Mouse (Mus musculus) cerebellum, adult 11-12 months (tissue): ENCODE measurements around the gene 2310011J03Rik.
A peak's percentile ranks its signal among the peaks of the same experiment; 100 is the strongest.

Experiments
- DNase-seq: peaks from one replicate; pipeline ENCODE4 v3.0.0; 2022

The 2310011J03Rik gene

GRCm38 (mm10) chr10:80341491-80342304 is 21.4 kb upstream of the 2310011J03Rik start:
- no peak for DNase-seq

DNA sequence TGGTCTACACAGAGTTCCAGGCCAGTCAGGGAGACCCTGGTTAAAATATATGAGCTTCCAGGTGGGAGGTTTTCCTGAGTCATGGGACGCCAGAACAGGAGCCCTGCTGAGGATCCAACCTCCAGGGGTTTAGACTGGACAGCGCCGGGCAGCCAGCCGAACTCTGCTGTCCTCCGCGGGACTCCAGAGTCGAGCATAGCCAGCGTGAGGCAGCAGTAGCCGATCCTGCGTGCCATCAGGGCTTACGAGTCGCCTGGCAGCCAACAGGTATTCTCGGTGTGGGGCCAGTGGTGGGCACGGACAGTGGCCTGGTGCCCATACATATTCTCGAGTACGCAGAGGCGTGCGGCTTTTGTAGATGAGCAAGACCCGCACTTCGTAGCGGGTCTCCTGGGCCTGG is 20.7 kb upstream of the 2310011J03Rik start:
- no peak for DNase-seq

DNA sequence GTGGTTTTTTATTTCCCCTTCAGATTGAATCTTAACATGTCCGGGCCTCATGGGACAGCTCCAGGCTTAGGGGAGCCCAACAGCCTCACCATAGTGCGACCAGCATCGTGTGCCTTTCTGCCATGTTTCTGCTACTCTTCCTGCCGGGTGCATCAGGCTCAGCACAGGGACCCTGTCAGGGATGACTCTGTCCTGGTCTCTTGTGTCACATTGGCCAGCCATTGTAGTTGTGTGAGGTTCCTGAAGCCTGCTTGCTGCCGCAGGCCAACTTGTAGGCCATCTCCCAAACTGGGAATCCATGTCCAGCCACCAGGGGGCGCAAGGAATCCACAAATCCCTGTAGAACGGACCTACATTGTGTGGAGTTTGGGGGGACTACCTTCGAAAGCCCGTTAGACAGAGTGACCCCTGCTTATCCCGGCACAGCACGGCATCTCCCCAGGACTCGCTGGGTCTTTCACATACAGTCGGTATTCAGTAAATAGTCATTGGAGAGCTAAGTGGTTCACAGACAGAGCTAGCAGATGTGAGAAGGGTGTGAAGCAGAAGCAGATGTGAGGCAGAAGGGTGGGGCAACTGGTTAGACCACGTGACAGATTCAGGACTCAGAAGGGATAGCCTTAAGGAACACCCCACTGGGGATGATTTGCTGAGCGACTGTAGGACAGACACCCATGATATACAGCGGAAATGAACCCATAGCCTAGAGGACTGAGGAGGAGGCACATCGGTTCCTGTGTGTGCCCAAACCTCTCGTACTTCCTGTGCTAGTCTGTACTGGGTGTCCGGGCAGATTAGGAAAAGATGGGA is 19.8 kb upstream of the 2310011J03Rik start:
- DNase-seq, result peak; percentile 81

DNA sequence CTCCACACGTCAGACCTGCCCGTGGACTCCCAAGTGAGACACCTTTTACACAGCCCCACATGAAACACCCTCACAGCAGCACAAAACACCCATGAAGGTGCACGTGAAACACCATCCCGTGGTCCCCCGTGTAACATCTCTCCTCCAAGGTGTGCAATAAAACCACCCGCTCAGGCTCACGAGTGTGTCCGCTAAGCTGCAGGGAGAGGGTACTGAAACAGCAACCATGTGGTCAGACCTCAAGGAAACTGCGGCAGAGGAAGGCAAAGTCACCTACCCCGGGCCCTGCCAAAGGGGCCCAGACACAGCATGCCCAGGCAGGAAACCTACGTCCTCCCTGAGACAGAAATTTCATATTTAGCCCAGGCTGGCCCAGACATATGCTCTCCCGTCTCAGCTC is 15.9 kb upstream of the 2310011J03Rik start:
- DNase-seq, result no peak

- peak; percentile 81 for DNase-seq
Measured at GRCm38 (mm10) chr10:80332525-80332989, 12.2 kb upstream of the 2310011J03Rik start.

DNA sequence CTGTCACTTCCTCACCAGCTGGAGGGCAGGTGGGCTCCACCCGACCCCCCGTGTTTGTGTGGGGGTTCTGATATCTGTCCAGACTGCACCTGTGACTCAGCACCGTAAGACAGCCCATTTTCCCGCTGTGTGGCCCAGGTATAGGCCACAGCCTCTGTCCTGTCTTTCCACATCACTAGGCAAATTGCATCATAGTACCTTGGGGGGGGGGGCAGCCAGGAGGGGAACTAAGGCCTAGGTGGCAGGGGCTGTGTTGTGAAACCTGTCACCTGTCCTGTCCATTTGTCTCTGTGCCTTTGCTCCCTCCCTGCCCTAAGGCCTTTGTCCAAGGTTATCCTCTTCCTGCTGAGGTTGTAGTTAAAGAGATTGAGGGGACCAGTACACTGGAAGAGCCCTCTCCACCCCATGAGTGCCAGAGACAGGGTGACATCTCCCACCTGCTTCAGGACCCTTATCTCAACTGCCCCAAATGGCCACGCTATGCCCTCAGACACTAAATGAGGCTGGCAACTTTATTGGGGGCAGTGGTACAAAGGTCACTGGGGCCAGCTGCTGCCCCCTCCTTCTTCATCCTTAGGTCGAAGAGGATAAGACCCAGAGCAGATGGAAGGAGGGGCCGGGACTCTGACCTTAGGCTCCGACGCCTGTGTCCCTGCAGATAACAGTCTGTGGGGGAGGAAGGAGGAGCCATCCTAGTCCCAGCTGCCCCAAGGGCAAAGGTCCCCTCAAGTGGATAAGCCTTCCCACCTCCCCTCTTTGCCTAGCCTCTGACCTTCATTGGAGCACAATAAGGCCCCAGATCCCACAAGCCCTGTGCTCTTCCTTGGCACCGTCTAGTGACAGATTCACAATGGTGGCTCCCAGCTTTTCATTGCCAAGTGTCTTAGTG is 11.5 kb upstream of the 2310011J03Rik start:
- DNase-seq, result peak; percentile 79

DNA sequence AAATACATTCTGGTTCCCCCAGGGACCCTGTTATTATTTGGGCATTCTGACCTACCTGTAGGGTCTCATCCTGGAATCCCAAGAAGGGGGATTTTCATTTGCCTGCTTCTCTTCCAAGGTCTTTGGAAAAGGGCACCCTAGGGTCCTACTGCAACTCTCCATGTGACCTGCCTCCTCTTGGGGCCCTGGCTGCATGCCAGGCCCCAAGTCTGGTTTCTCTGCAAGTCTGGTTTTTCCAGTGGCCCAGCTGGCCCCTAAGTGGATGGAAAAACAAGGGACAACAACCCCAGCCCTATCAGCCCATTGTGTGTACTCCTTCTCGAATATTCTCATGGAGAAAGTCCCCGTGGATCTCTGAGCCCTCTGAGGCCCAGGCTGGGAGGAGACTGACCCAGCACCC is 10.6 kb upstream of the 2310011J03Rik start:
- no peak for DNase-seq

DNA sequence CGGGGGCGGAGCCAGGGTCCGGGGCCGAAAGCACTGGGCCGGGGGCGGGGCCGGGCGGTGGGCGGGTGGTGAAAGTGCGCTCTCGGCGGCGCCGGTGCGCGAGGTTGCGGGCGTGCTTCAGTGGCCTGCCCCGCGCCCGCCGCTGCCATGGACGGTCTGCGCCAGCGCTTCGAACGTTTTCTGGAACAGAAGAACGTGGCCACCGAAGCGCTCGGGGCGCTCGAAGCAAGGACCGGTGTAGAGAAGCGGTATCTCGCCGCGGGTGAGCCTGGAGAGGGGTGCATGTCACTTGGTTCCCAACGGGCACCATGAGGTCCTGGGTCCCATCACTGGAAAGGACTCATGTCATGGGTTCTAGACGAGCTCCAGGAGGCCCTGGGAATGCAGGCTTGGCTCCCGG is 9.7 kb upstream of the 2310011J03Rik start:
- no peak for DNase-seq

- DNase-seq, result peak; percentile 99
Measured at GRCm38 (mm10) chr10:80329273-80330081, 9.1 kb upstream of the 2310011J03Rik start, which contains the start of the genes Pcsk4 and Reep6. Gene Pcsk4 (minus strand): TSS chr10:80329498. Gene Reep6 (plus strand): TSS chr10:80329953.

GRCm38 (mm10) chr10:80325045-80325444 is 4.7 kb upstream of the 2310011J03Rik start:
- peak; percentile 73 for DNase-seq

GRCm38 (mm10) chr10:80324120-80325037 is 4.0 kb upstream of the 2310011J03Rik start:
- peak; percentile 71 for DNase-seq

- peak; percentile 82 for DNase-seq
Measured at GRCm38 (mm10) chr10:80323261-80324119, 3.2 kb upstream of the 2310011J03Rik start.

GRCm38 (mm10) chr10:80322811-80323211 is 2.5 kb upstream of the 2310011J03Rik start:
- peak; percentile 62 for DNase-seq

GRCm38 (mm10) chr10:80321670-80322581 is 1.6 kb upstream of the 2310011J03Rik start:
- DNase-seq, result peak; percentile 67

DNA sequence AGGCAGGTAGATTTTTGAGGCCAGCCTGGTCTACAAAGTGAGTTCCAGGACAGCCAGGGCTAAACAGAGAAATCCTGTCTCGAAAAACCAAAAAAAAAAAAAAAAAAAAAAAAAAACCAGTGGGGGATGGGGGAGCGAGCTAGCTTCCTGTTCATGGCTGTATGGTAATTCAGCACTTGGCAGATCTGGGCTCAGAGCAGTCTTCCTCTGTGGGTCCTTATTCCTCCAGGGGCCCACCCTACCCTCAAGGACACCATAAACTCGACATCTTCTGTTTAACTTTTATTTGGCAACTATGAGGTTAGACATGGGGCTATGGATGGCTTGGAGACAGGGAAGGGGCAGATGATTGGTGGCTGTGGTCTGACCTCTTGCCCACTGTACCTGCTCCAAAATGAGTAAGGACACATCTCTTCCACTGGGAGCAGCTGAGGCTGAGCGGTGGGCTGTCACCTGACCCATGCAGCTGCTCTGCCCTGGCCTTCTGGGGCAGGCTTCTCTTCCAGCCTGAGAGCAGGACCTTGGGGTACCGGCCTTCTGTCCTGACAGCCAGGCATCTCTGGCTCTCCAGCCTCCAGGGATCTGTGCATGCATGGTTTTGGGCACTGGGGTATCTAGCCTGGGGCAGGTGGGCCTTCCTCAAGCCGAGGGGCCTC is 805 bp upstream of the 2310011J03Rik start:
- DNase-seq, result no peak

DNA sequence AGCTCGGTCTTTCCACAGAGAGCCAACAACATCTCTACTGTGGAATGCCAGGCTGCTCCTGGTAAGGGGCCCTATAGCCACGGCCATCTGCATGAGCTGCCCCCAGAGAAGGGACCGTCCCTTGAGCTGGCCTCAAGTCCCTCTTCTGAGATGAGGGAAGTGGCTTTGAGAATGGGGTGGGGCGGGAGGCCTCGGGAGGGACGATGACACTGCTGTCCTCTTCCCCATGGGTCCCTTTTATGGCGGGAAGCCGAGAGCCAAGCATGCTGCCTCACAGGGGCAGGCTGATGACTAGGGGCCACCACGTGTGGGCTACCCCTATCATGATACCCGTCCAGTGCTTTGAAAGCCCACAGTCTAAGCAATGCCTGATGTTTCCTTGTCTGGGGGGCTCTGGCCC is 3.3 kb downstream of the 2310011J03Rik start:
- no peak for DNase-seq

- DNase-seq, result no peak
Measured at GRCm38 (mm10) chr10:80316359-80316781, 4.0 kb downstream of the 2310011J03Rik start.

DNA sequence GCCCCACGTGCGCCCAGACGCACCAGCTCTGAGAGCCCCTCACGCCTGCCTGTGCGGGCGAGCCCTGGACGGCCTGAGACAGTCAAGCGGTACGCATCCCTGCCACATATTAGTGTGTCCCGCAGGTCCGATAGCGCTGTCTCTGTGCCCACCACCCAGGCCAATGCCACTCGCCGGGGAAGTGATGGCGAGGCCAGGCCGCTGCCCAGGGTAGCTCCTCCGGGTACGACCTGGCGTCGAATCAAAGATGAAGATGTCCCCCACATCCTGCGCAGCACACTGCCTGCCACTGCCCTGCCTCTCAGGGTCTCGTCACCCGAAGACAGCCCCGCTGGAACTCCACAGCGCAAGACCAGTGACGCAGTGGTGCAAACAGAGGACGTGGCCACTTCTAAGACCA is 5.0 kb downstream of the 2310011J03Rik start:
- DNase-seq, result peak; percentile 52
